Mouse (Mus musculus) cerebellum, adult 9-11 months (tissue): ENCODE data around the gene Mettl26.

Experiments
- DNase-seq: peaks from one replicate; pipeline ENCODE4 v3.0.0; 2022

Gene Mettl26

GRCm38 (mm10) chr17:25874721-25875170 is at the start of gene Mettl26:
Gene Mettl26, plus strand, starts transcription at chr17:25875074.
- DNase-seq, result peak; percentile 90

GRCm38 (mm10) chr17:25825311-25825710 is 49.6 kb upstream of the Mettl26 start:
- no peak for DNase-seq

GRCm38 (mm10) chr17:25825984-25826570 is 48.8 kb upstream of the Mettl26 start:
- DNase-seq, result no peak

DNA sequence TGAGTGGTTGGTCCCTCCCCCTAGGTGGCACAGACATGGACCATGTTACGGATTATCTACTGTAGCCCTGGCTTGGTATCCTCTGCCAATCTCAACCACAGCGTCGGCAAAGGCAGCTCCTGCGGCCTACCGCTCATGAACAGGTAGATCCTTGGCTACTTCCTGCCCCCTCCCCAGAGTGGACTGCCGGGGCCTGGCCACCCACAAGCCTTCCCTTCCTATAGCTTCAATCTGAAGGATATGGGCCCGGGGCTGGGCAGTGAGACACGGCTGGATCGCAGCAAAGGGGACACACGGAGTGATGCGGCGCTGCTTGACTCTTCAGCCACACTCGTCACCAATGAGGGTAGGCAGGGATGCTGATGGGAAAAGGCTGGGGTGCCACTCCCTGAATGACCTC is 47.9 kb upstream of the Mettl26 start:
- no peak for DNase-seq

DNA sequence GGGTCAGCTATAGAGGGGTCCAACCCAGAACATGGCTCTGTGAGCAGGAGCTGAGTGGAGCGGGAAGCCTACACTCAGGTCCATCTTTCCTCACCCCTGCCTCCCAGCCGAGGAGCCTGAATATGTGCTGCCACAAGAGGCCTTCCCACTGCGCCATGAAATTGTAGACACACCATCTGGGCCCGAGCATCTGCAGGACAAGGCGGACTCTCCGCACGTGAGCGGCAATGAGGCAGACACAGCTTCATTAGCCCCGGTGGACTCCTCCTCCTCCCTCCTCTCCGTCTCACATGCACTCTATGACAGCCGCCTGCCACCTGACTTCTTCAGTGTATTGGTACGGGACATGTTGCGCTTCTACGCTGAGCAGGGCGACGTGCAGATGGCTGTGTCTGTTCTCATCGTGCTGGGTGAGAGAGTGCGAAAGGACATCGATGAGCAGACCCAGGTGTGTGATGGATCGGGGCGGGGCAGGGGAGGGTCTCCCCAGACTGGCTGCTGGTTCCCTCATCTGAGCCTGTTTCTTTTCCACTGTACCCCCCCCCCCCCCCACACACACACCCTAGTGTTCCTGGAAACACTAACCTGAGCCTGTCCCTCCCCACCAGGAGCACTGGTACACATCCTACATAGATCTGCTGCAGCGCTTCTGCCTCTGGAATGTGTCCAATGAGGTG is 47.2 kb upstream of the Mettl26 start:
- DNase-seq, result peak; percentile 68

- peak; percentile 72 for DNase-seq
Observed at GRCm38 (mm10) chr17:25828223-25828594, 46.7 kb upstream of the Mettl26 start.

GRCm38 (mm10) chr17:25828712-25829557 is 45.9 kb upstream of the Mettl26 start, which contains the start of gene Jmjd8:
Gene Jmjd8, plus strand, starts transcription at chr17:25828867.
- peak; percentile 83 for DNase-seq

DNA sequence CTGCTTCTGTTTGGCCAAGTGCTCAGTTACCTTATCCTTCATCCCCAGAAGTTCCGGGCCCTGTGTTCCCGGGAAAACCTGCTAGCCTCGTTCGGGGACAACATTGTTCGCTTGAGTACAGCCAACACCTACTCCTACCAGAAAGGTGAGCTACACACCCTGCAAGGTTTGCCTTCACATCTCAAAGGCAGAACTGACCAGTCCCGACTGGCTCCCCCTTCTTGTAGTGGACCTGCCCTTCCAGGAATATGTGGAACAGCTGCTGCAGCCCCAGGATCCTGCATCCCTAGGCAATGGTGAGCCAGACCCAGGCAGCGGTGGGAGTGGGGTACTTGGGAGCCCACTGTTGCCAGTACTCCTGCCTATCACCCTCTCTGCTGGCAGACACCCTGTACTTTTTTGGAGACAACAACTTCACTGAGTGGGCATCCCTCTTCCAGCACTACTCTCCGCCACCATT is 45.3 kb upstream of the Mettl26 start:
- peak; percentile 63 for DNase-seq

DNA sequence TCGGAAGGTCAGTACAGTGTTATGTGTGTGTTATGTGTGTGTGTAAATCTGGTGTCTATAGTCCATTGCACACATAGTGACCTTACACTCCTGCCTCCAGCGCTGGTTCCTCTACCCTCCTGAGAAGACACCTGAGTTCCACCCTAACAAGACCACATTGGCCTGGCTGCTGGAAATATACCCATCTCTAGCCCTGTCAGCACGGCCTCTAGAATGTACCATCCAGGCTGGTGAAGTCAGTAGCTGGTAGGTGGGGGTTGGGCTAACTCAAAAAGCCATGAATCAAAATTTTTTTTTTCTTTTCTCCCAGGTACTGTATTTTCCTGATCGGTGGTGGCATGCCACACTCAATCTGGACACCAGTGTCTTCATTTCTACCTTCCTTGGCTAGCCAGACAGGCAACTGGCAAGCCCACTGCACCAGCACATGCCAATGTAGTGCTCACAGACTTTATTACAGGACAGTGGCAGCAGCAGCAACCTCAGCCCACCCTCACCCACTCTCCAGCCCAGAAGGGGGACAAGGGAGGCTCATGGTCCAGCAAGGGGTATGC is 44.6 kb upstream of the Mettl26 start:
- peak; percentile 64 for DNase-seq

DNA sequence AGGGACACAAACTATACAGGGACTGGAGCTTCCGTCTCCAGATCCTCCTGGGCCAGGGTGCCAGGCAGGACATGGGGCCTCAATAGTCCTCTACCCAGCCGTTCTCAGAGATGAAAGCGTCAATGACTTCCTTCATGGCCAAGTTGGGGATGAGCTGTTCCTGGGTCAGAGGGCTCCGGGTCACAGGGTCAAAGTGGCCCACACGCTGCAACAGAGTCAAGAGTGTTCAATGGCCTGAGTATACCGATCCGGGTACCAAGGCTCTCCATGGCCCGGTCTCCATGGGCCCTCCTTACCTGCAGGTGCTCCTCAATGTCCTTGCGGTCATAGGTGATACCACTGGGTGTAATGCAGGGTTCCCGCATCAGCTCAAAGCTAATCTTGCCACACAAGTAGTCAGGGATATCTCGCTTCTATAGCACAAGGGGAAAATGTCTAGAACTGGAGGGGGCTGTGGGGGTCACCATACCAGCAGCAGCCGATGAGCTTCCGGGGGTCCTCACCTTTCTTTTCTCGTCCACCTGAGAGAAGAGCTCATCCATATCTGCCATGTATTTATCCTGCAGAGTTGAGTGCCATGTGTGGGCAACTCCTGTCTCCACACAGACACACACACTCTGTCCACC is 44.0 kb upstream of the Mettl26 start:
- DNase-seq, result no peak

DNA sequence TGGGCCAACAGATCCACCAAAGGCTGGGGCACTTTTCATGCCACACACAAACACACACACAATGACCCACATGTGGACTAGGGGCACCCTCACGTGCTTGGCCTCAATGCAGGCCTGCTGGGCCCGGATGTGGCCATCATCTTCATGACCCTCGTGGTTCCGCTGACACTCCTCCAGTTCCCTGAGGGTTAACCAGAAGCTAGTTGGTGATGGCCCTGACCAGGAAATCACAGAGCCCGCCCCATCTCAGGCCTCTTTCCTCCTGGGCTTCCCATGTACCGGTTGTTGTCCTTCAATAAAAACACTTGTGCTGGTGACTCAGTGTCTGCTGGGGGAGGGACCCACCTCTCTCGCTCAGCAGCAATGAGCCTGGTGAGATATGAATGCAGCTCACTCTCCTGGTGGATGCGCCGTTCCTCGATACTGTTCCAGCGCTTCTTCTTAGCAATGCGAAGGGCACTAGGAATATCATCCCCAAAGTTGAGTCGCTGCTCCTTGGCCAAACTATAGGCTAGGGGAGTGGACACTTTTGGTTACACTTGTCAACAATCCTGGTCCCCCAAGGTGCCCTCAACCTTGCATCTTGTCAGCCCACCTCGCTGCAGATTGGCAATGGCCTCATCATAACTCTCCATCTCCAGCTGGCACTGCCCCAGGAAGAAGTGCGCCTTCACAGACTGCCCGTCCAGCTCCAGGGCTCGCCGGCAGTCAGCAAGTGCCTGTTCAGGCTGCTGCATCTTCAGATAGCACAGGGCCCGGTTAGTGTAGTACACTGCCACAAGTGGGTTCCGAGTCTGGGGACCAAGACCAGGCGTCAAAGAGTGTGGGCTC is 43.2 kb upstream of the Mettl26 start:
- peak; percentile 81 for DNase-seq

DNA sequence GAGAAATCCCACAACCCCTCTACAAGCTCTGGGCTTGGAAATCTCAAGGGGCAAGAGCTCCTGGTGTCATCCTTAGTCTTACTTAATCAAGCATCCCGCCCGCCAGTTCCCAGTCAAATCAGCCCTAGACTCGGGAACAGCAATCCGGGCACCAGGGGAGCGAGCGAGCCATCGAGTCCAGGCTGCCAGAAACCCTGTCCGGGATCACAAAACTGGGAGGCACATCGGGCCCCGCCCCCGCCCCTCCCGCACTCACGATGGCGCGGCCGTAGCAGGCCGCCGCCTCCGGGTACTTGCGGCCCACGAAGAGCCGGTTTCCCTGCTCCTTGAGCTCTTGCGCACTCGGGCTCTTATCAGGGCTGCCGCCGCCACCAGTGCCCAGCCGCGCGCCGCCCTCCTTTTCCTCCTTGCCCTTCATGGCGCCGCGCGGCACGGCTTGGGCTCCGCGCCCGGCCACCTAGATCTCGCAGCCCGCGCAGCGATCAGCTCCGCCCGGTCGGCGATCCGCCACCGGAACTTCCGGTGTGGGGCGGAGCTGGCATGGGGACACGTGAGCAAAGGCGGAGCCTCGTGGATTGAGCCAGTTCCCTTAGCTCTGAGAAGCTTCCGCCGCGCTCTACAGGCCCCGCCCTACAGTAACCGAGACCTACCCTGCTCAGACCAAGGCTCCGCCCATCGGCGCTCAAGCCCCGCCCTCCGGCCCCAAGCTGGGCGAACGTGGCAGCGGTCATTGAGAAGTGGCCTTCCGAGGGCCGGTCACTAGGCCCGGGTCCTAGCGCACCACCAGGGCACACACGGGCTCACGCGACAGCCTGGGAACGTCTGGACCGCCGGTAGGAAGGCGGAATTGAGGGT is 42.2 kb upstream of the Mettl26 start:
- DNase-seq, result peak; percentile 99

GRCm38 (mm10) chr17:25833291-25833663 is 41.6 kb upstream of the Mettl26 start, which contains the start of gene Stub1:
Gene Stub1, minus strand, starts transcription at chr17:25833404.
- peak; percentile 93 for DNase-seq

- DNase-seq, result peak; percentile 76
Observed at GRCm38 (mm10) chr17:25833961-25834594, 40.8 kb upstream of the Mettl26 start.

- peak; percentile 78 for DNase-seq
Observed at GRCm38 (mm10) chr17:25834595-25835222, 40.2 kb upstream of the Mettl26 start.

DNA sequence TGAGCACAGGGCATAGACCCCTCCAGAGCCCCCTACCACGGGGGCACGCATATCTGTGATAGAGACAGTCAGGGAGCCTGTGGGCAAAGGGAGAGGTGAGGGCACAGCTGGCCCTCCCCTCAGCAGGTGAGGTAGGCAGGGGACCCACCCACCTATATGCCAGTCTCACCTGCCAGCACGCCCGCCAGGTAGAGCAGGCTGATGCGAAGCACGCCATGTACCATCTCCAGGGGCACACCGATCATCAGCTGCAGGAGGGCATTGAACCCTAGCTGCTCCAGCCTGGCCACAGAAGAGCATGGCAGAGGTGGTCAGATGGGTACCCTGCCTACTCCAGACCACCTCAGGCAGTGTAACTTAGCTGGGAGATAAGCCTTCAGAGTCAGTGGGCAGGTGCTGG is 39.6 kb upstream of the Mettl26 start:
- DNase-seq, result no peak

DNA sequence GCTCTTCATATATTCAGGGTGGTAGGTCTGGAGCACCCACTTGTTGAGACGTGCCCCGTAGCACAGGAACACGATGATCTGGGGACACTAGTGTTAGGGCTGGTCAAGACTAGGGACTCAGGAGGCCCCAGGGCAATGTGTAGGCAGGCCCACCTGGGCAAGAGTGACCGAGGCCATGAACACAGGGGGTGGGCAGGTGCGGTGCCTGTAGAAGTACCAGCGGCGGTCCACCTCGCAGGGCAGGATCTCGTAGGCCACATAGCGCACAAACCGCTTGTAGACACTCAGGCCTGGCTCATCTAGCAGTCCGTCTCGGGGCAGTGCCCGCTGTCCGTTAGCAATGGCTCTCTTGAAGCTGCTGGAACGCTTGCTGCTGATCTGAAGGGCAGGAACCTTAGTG is 39.1 kb upstream of the Mettl26 start:
- DNase-seq, result peak; percentile 67

DNA sequence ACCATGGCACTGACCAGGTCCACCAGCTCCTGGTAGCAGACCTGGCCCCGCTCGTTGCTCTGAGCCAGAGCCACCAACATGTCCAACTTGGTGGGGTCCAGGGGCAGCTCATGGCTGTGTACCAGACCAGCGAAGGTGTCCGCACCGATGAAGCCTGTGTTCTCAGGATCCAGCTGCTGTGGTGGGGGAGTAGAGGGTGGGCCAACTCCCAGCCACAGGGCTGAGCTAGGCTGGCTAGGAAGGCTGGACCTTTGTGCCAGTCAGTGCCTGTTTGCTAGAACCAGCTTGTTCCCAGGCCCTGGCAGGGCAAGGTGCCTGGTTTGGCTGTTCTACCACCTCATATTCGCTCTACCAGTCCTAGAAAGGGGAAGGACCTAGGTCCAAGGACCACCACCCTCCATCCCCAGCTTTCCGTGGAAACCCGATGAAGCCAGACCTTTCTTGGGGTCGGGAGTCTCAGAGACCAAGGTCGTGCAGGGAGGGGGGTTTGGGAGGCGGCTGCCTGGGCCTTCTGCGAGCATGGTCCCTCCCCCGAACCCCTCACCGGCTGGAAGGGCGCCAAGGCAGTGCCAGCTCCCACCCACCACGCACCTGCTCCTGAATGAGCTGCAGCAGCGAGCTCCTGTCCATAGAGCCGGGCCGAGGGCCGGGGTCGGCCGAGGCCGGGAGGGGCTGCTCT is 38.3 kb upstream of the Mettl26 start:
- peak; percentile 71 for DNase-seq

DNA sequence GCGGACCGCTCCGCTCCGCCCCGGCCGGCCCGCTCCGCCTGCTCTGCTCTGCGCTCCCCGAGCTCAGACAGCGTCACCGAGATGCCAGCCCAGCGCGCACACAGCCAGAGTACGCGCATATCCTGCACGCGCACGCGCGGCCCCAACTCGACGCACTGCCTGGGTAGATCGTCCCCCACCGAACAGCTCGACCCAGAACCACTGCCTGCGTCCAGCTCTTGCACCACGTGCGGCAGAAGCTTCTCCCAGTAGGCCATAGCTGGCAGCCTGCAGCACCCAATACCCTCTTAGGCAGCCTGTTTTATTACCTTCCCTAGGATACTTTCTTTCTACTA is 37.8 kb upstream of the Mettl26 start, which contains the start of gene Rhbdl1:
Rhbdl1 (minus strand) TSS at position 220 of the 335 bp plus-strand sequence.
- peak; percentile 92 for DNase-seq
